Mouse (Mus musculus) forebrain, embryonic 15.5 days (tissue): ENCODE results near the gene Mmp13. TPM values are rescaled to one million over a fixed set of nuclear protein-coding genes. Genes with fewer than 3 reads are reported as not detected.

Source experiments
- polyA plus RNA-seq: library from polyadenylated mRNA; unstranded; fragments of >200 nt; fragmentation: Nextera tagmentation; extraction: Ambion mirVana; gene quantifications from 2 replicates; pipeline ENCODE4 v1.2.1, GENCODE M21; 2015

Gene Mmp13
- polyA plus RNA-seq, 1 experiment from 2014 or later = not detected

Other genes starting within 250 kb of the Mmp13 start
- 21.1 and 23.2 TPM in 2 replicates for gene Dync2h1, start 88.1 kb upstream of the Mmp13 start, polyA plus RNA-seq
- 119 and 132 TPM in 2 replicates for gene Dcun1d5, start 88.0 kb upstream of the Mmp13 start, polyA plus RNA-seq
- gene Mmp12, start 71.9 kb downstream of the Mmp13 start, polyA plus RNA-seq = not detected in 2 replicates
- gene Mmp1b, start 115.5 kb downstream of the Mmp13 start, polyA plus RNA-seq = not detected in 2 replicates
- not detected in 2 replicates for gene Mmp3, start 173.3 kb downstream of the Mmp13 start, polyA plus RNA-seq
- gene Mmp10, start 229.8 kb downstream of the Mmp13 start, polyA plus RNA-seq = not detected in 2 replicates